Mouse (Mus musculus) NIH3T3 (cell line): Measurements from ENCODE around the gene Zdhhc13.
A peak's percentile ranks its signal among the peaks of the same experiment; 100 is the strongest.

ENCODE experiments used
- DNase-seq: peaks from one replicate; pipeline ENCODE4 v3.0.0-alpha.2; 2012; ENCODE audit warnings: low read depth

Gene Zdhhc13

DNA sequence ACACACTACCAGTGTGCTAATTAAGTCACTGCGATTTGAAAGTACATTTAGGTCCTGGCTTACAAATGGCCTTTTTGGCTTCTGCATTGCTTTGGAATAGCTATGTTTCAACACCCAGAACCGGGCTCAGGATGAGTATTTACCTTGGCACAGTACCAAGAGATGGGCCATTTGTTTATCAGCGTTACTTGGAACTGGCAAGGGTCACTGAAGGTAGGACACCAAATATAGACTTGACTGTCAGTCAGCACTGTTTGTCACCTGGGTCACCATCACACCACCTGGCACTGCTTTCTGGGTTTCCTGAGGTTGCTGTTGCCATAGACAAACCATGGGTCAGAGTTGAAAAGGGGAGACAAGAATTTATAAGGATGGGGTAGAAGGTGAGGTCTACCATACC is 53.5 kb downstream of the Zdhhc13 start:
- DNase-seq = no peak

DNA sequence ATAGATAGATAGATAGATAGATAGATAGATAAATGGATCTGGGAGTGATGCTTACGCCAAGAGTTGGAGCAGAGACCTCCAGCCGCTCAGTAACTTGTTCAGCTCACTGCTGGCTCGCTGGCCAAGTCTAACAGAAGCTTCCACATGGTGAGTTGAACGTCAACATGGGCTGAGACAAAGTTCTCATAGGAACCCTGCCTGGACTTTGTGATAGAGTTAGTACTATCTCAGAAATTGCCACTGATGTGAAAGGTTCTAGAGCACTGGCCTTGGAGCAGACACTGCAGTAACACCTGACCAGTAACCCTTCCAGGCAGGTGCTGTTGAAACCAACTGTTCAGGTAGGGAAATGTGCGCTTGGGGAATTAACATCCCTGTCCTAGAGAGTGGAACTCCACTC is 54.7 kb downstream of the Zdhhc13 start:
- no peak for DNase-seq

- DNase-seq = peak; percentile 92
Measured at GRCm38 (mm10) chr7:48845213-48845973, 56.6 kb downstream of the Zdhhc13 start.

DNA sequence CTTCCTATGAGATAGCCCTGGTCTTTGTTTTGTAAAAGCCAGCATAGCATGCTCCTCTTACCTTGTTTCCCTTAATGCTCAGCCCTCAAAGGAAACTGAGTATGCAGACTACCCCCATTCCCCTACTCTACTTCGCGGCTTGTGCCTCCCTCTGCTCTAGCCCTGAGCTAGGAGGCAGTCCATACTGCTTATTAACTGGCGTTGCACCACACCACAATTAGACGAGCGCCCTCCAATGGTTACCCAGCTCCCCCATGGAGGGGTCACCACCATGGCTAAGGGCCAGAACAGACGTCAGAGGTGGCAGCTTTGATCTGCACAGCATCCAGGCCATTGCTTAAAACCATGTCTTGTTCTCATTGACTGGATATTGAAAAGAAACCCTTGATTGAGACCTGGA is 58.0 kb downstream of the Zdhhc13 start:
- DNase-seq = no peak

- DNase-seq = no peak
Measured at GRCm38 (mm10) chr7:48847820-48848650, 59.2 kb downstream of the Zdhhc13 start, which contains the start of gene Csrp3. Gene Csrp3, minus strand, starts transcription at chr7:48848033.

DNA sequence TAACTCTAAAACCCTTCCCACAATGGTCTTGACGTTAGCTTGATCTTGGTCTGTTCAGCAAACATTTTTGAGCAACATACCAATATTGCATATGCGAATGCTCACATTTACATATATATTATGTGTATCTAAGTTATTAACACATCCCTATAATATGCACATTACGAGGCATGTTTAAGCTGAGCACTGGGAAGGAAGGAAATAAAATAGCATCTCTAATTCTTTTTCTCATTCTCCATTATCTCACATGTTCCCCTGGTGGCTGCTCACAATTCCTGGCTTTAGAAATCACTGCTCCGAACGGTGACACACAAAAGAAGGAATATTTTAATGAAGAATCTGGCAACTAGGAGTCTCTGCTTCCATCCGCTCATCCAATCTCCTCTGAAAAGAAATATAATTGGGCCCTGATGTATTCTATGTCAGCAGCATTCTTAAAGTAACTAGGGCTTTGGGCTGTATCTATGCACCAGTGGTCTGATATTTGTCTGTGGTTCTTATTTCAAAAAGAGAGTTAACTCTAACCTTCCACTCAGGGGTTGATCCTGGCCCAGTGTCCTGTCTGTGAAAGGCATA is 62.8 kb downstream of the Zdhhc13 start:
- no peak for DNase-seq

DNA sequence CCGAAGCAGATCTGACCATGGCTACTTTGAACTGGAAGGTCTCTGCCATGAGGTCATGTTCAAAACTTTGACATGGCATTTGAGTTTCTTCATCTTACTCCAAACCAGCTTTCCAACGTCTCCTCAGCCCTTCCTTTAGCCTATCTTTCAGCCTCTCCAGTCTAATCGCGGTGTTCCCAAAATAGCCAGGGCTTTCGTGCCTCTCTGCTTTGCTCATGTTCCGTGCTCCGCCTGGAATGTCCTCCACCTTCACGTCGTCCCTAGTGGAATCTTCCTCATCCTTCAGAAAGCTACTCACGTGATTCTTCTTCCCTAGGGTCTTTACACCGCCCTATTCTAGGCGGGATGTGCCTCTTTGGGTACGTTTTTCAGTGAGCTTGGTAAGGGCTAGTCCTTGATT is 64.7 kb downstream of the Zdhhc13 start:
- DNase-seq = no peak

- no peak for DNase-seq
Measured at GRCm38 (mm10) chr7:48855461-48855860, 66.7 kb downstream of the Zdhhc13 start.

DNA sequence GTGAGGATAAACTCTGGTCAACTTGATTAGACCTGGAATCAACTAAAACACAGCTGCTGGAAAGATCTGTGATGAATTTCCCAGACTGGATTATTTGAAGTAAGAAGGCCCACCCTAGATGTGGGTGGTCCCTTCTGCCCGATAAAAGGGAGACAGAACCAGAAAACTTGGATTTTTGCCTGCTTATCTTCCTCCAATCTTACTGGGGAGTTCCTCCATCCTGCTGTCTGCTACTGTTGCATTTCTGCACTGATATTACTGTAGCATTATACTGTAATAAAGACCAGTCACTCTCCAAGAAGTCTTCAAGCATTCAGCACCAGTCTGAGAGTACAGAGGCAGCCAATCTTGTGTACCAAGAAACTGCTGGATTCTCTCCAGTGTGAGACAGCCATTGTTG is 69.5 kb downstream of the Zdhhc13 start:
- DNase-seq = no peak

DNA sequence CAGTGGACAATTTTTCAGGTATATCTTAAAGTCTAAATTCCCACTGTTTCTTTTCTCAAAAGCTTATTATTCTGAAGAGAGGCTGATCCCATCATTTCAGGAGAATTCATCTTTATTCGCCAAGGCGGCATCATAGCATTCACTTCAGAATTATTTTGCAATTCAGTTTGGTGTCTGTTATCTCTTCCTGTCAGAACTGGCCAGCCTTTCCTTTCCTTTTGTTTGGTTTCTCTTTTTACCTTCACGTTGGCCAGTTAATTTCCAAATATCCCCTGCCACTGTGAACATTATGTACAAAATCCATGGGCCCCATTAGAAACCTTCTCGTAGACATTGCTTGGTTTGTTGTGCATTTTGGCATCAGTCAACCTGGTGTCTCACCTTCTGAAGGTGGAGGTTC is 70.6 kb downstream of the Zdhhc13 start:
- DNase-seq = no peak

- DNase-seq = no peak
Measured at GRCm38 (mm10) chr7:48860948-48861347, 72.1 kb downstream of the Zdhhc13 start.

- DNase-seq = no peak
Measured at GRCm38 (mm10) chr7:48861796-48862195, 73.0 kb downstream of the Zdhhc13 start.

GRCm38 (mm10) chr7:48864199-48864598 is 75.4 kb downstream of the Zdhhc13 start:
- no peak for DNase-seq

GRCm38 (mm10) chr7:48864671-48865458 is 76.1 kb downstream of the Zdhhc13 start:
- DNase-seq = no peak

GRCm38 (mm10) chr7:48867576-48867975 is 78.8 kb downstream of the Zdhhc13 start:
- DNase-seq = no peak

GRCm38 (mm10) chr7:48870144-48870543 is 81.3 kb downstream of the Zdhhc13 start:
- DNase-seq = no peak

DNA sequence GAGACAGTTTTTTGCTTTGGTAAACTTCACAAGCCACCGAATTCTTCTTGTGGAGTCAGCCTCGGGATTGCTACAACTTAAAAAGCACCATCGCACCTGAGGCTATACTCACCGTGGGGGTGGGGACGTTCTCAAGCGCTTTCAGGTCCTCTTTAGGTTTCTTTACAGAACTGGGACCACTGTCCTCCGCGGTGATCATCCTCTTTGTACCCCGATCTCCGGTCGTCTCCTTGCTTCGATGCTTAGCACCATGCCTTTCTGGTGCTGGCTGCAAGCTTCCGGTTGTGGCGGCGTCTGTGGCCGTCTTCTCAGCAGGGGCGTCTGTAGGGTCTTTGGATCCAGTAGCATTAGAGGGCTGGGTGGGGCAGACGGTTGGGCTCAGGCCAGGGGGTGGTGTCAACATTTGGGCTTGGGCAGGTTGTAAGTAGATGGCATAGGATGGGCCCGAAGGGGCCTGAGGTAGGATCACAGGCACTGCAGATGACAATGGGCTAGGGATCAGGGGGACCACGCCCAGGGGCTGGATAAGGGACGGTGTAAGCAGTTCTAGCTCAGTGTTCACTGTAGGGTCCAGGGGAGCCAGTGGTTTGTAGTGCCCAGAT is 81.9 kb downstream of the Zdhhc13 start:
- no peak for DNase-seq

DNA sequence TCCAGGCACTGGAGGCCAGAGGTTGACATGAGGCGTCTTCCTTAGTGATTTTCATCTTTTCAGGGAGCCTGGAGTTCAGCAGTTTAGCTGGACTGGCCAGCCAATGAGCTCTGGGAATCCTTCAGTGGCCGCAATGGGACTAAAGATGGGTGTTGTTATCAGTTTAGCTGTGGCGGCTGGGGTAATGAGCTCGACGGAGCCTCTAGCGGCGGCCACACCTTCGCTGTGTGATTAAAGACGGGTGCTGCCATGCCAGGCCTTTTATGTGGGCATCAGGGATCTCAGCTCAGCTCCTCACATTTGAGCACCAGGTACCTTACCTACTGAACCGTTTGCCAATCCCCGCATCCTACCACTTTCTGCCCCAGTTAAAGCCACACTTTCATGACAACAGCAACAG is 82.5 kb downstream of the Zdhhc13 start:
- DNase-seq = no peak

DNA sequence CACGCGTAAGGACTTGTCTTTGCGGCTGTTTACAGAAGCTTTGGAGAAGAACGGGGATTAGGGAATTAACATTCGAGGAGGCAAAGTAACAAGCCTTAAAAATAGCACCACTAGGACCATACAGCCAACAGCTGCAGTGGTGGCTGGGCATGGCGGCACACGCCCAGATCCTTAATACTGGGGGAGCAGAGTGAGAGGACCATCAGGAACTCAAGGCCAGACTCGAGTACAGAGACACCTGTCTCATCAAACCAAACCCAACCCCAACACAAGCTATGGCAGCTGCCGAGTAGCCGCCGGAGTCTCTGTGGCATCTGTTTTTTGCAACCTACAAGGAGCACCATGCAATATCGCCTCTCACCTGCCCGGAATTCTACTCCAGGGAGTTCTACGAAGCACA is 86.3 kb downstream of the Zdhhc13 start:
- DNase-seq = no peak

DNA sequence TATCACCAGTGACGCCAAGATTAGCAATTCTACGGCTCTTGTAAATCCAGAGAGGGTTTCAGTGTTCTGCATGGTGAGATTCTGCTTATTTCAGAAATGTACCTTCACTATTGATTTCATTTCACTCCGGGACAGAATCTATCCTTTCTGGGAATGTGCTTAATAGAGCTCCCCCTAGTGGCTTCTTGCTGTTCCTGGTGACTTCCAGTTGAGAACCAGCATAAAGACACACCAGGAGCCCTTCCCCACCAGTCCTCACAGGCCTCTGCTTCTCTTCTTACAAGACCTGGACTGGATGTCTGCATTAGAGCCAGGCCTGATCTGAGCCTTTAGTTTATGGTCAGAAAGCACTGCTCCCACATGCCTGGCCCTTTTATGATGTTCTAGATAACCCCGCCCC is 87.7 kb downstream of the Zdhhc13 start:
- peak; percentile 84 for DNase-seq
